Mouse (Mus musculus) embryonic facial prominence, embryonic 14.5 days (tissue): ENCODE measurements at regions not wholly inside any gene's neighbourhood (a gene's known extent, or its start where the extent isn't known, plus 50 kb on each side); places are given as distances from the start of the nearest gene placed in this dataset.

ENCODE experiments used
- ATAC-seq: fragments of 200-750 bp; cut with Nextera tagmentation; 2 replicates; pipeline ENCODE4 v1.8.0; 2017; ENCODE audit warnings: low read depth, moderate number of reproducible peaks, moderate TSS enrichment
- DNase-seq: peaks from one replicate; pipeline ENCODE4 v3.0.0-alpha.2; 2015; ENCODE audit warnings: low spot score
- H3K27ac ChIP-seq: fragments of 300-500 bp; sonication (generic); replicated peaks from 2 replicates; pipeline ENCODE4 v1.5.1; 2014; ENCODE audit warnings: low read depth, mild to moderate bottlenecking, low read length, moderate library complexity
- H3K27me3 ChIP-seq: fragments of 300-500 bp; sonication (generic); replicated peaks from 2 replicates; pipeline ENCODE4 v1.6.1; 2014; ENCODE audit warnings: low read length; ENCODE audit not compliant: control insufficient read depth, insufficient read depth
- H3K36me3 ChIP-seq: fragments of 300-500 bp; sonication (generic); 2 replicates; pipeline ENCODE4 v1.6.1; 2014; ENCODE audit warnings: low read length, mixed read lengths; ENCODE audit not compliant: control insufficient read depth, insufficient read depth
- H3K4me1 ChIP-seq: fragments of 300-500 bp; sonication (generic); 2 replicates; pipeline ENCODE4 v1.6.1; 2014; ENCODE audit warnings: antibody characterized with exemption, low read length; ENCODE audit not compliant: control insufficient read depth, insufficient read depth
- H3K4me2 ChIP-seq: fragments of 300-500 bp; sonication (generic); 2 replicates; pipeline ENCODE4 v1.6.1; 2014; ENCODE audit warnings: low read depth, mild to moderate bottlenecking, low read length, moderate library complexity, mixed read lengths
- H3K4me3 ChIP-seq: fragments of 300-500 bp; sonication (generic); 2 replicates; pipeline ENCODE4 v1.5.1; 2014; ENCODE audit warnings: low read depth, mild to moderate bottlenecking, low read length
- H3K9ac ChIP-seq: fragments of 300-500 bp; sonication (generic); 2 replicates; pipeline ENCODE4 v1.6.1; 2014; ENCODE audit warnings: low read depth, mild to moderate bottlenecking, low read length, moderate library complexity, mixed read lengths
- H3K9me3 ChIP-seq: fragments of 300-500 bp; sonication (generic); 2 replicates; pipeline ENCODE4 v1.6.1; 2016; ENCODE audit warnings: low read length; ENCODE audit not compliant: control insufficient read depth
- WGBS: fragments of 180-500 bp; shearing (Covaris S2); extraction: QIAGEN DNeasy Blood & Tissue Kit; methylation state at CpG from one replicate; pipeline ENCODE4 v1.1.7; 2014; 5-methylcytosine and 5-hydroxymethylcytosine counted together

DNA sequence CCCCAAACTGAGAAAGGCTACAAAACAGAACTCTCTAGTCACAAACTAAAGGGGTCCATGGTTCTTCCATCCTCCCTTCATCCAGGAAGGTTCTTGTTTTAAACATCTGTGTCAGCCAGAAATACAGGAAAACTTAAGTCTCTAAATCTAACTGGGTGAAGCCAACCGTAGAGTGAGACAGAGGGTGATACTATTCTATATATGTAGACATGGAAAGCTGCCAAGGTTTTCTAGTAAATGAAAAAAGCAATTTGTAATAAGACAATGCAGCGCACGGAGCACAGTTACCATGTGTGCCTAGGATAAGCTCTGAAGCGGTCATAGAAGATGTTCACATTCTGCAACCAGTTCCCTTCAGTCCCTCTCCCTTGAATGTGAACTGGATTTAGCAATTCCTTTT lies 55.4 kb downstream of the Ppp1r3c start:
- H3K27ac ChIP-seq: no peak overlapping the region
- H3K27me3 ChIP-seq: no peaks in the 10 kb centered on the region
- ATAC-seq (no peak), DNase-seq (peak; percentile 80)
- peaks cover 17% of the 10 kb centered on the region for H3K4me1 ChIP-seq
- no peak overlapping the region for H3K4me3 ChIP-seq
- H3K9ac ChIP-seq: no peak overlapping the region
- H3K9me3 ChIP-seq: no peaks in the 10 kb centered on the region
- 41% methylated on average over 4 of the region's 4 CpGs for WGBS
- H3K36me3 ChIP-seq: no peaks in the 10 kb centered on the region
- H3K4me2 ChIP-seq: no peak overlapping the region

GRCm38 (mm10) chr19:36680322-36680721 lies 56.1 kb downstream of the Ppp1r3c start:
- no peak for ATAC-seq
- Histone ChIP-seq H3K9ac (no peak overlapping the region), H3K4me2 (no peak overlapping the region), H3K4me3 (no peak overlapping the region), H3K27me3 (no peaks in the 10 kb centered on the region), H3K36me3 (no peaks in the 10 kb centered on the region), H3K4me1 (peaks cover 17% of the 10 kb centered on the region), H3K9me3 (no peaks in the 10 kb centered on the region), H3K27ac (no peak overlapping the region)
- DNase-seq: no peak
- WGBS: 69% methylated on average over 2 of the region's 2 CpGs

- Histone ChIP-seq H3K36me3 (no peaks in the 10 kb centered on the region), H3K27me3 (no peaks in the 10 kb centered on the region), H3K4me3 (no peak overlapping the region), H3K9ac (no peak overlapping the region; the same call in 1 of the 2 replicates), H3K9me3 (no peaks in the 10 kb centered on the region), H3K27ac (peak overlapping the region; percentile 4; the same call in 1 of the 2 replicates), H3K4me1 (peaks cover 17% of the 10 kb centered on the region), H3K4me2 (no peak overlapping the region)
- ATAC-seq: peak; percentile 59
- DNase-seq: peak; percentile 73
- 25% methylated on average over 4 of the region's 4 CpGs for WGBS
These were observed 57.2 kb downstream of the Ppp1r3c start for GRCm38 (mm10) chr19:36679028-36679820.

DNA sequence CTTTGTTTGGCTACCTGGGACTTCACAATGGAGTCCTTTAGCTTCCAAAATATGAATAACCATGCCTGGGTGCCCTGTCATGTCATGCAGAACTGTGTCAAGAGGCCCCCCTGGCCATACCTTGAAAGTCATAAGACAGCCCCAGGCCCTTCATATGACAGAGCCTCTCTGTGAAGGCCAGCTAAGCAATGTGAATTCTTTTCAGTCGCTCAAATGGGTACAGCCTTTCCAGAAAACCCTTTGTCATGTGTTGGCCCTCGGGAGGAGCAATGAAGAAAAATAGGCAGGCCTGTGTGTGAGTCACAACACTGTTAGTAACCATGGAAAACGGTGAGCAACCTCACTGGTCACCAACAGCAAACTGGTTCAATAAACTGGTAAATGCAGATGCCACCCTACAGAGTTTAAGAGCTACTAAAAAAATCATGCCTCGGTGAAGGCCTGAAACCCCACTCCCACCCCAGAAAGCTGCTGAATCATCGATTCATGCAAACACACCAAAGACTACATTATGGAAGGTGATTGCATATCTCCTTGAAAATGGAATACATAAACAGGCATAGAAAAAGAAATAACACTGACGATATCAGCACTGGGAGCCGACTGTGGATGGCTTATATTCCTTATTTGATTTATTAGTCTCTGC lies 57.9 kb downstream of the Ppp1r3c start:
- Histone ChIP-seq H3K27me3 (no peaks in the 10 kb centered on the region), H3K4me3 (no peak overlapping the region), H3K9me3 (no peaks in the 10 kb centered on the region), H3K9ac (no peak overlapping the region), H3K4me1 (peaks cover 17% of the 10 kb centered on the region), H3K27ac (peak overlapping the region; percentile 4; the same call in 1 of the 2 replicates), H3K4me2 (no peak overlapping the region), H3K36me3 (no peaks in the 10 kb centered on the region)
- no peak for DNase-seq
- WGBS: 62% methylated on average over 7 of the region's 7 CpGs
- ATAC-seq: no peak

DNA sequence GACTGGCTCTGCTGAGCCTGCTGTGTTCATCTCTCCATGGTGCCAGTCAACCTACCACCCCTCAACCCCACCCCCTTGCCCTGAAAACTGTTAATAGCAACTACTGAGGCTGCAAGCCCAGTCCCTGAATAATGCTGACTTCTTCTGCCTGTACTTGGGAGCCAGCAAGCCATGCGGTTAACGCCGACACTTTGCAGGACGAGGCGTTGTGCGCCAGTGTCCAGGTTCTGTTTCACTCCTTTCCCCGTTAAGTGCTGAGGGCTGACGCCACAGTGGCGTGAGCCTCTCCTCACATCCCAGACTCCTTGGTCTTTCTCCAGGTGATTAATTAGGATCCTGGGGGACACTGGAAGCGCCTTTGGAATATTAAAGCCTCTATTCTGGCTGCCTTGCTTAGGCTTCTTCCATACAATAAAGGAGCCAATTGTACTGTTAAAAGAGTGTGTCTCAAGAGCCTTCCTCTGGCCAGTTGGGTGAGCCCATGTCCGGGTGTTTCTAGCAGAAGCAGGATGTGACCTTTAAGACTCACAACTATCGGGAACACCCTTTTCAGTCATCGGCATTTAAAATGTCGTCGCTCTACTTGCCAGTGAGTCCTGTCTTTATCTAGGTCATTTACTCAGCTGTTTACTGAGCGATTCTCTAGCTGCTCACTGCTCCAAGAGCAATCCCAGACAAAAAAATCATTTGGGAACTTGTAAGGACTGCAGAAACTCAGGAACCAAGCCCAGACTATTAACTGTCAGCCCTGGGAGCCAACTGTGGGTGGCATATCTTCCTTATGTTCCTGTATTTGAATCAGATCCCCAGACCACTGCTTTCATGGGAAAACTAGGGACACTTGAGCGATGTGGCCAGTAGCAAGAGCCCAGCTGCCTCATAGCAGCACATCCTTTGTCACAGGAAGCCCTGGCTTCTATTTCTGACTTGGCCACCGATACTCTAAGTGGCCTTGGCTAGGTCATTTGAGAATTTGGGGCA lies 59.1 kb downstream of the Ppp1r3c start:
- Histone ChIP-seq H3K9me3 (no peaks in the 10 kb centered on the region), H3K36me3 (no peaks in the 10 kb centered on the region), H3K4me2 (no peak overlapping the region), H3K9ac (no peak overlapping the region), H3K27ac (no peak overlapping the region), H3K4me3 (no peak overlapping the region), H3K27me3 (no peaks in the 10 kb centered on the region), H3K4me1 (peaks cover 17% of the 10 kb centered on the region)
- DNase-seq: no peak
- no peak; the same call in 1 of the 2 replicates for ATAC-seq
- WGBS: 70% methylated on average over 18 of the region's 18 CpGs

GRCm38 (mm10) chr19:36674946-36675345 lies 61.5 kb downstream of the Ppp1r3c start:
- H3K4me3 ChIP-seq: no peak overlapping the region
- no peak overlapping the region for H3K9ac ChIP-seq
- H3K27ac ChIP-seq: no peak overlapping the region
- WGBS: 62% methylated on average over 4 of the region's 4 CpGs
- DNase-seq (no peak), ATAC-seq (no peak)
- H3K9me3 ChIP-seq: no peaks in the 10 kb centered on the region
- H3K27me3 ChIP-seq: no peaks in the 10 kb centered on the region
- H3K4me1 ChIP-seq: peaks cover 19% of the 10 kb centered on the region
- H3K4me2 ChIP-seq: no peak overlapping the region
- no peaks in the 10 kb centered on the region for H3K36me3 ChIP-seq

DNA sequence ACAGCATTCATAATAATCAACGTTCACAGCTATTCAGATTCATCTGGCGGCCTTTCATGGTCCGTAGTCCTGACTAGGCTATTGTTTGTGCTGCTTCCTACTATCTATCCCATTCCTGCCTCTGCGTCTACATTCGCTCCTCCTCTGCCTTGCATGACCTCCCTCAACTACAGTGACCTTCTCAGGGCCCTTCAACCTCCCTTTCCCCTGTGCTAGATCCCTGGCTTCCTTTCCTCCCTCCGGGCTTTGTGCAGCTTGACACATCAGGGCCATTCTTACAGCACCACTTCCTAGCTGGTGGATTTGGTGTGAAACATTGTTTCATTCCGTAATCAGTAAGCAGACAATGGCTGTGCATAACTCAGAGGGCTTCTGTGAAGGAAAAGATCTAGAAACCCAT lies 65.6 kb downstream of the Ppp1r3c start:
- 60% methylated on average over 7 of the region's 7 CpGs for WGBS
- ATAC-seq (no peak), DNase-seq (no peak)
- Histone ChIP-seq H3K9me3 (no peaks in the 10 kb centered on the region), H3K27me3 (no peaks in the 10 kb centered on the region), H3K36me3 (no peaks in the 10 kb centered on the region), H3K4me2 (no peak overlapping the region), H3K4me1 (0 out of 2 replicates have a peak, but pooled peaks cover 3% of the 10 kb centered on the region), H3K9ac (no peak overlapping the region), H3K4me3 (no peak overlapping the region), H3K27ac (no peak overlapping the region)
